Comparison of ENCODE assay signal across 22 mouse cellular contexts in genomic region chr2:119177384-119177939, GRCm38 (mm10). TPM values are rescaled to one million over a fixed set of nuclear protein-coding genes. Genes with fewer than 3 reads are reported as not detected.
"Had no signal": no experiment of that assay in that cellular context is flagged by ENCODE, and none has a peak within 500 bp of the region (broad histone marks: within the 10 kb centered on the region; RNA-seq: fewer than 3 reads in every experiment).

No protein-coding gene starts in this region.

- DNase-seq: gastrocnemius, adult 2 months; gastrocnemius, postnatal 10 days; gastrocnemius, postnatal 25 days; heart, adult 18-20 months; heart, postnatal 10 days; heart, postnatal 4 days; kidney, postnatal 10 days; layer of hippocampus, adult 9-11 months; layer of hippocampus, postnatal 36 days; left cerebral cortex, postnatal 4 days had no signal

- H3K4me3 ChIP-seq: gastrocnemius, adult 2 months; heart, embryonic 10.5 days; heart, embryonic 12.5 days; hindbrain, embryonic 10.5 days; hindbrain, embryonic 12.5 days; limb, embryonic 13.5 days; limb, embryonic 15.5 days; liver, embryonic 12.5 days had no signal

- H3K9me3 ChIP-seq: heart, embryonic 10.5 days; heart, embryonic 12.5 days; hindbrain, embryonic 10.5 days; hindbrain, embryonic 12.5 days; limb, embryonic 13.5 days; limb, embryonic 15.5 days; liver, embryonic 12.5 days had no signal

- H3K9ac ChIP-seq: heart, embryonic 12.5 days; hindbrain, embryonic 12.5 days; hindbrain, embryonic 14.5 days; limb, embryonic 13.5 days; limb, embryonic 15.5 days; liver, embryonic 12.5 days had no signal

- H3K27me3 ChIP-seq: hindbrain, embryonic 12.5 days; limb, embryonic 13.5 days; limb, embryonic 15.5 days; liver, embryonic 12.5 days had no signal

- ATAC-seq: hindbrain, embryonic 16.5 days; inflammation-experienced regulatory T-cells, adult 6 months; intestine, embryonic 16.5 days; liver, embryonic 12.5 days had no signal

- H3K4me2 ChIP-seq: heart, embryonic 12.5 days; hindbrain, embryonic 12.5 days; hindbrain, embryonic 14.5 days; limb, embryonic 13.5 days; limb, embryonic 15.5 days; liver, embryonic 12.5 days had no signal

- H3K27ac ChIP-seq: gastrocnemius, adult 2 months; heart, embryonic 10.5 days; hindbrain, embryonic 10.5 days; hindbrain, embryonic 12.5 days; hindbrain, embryonic 14.5 days; limb, embryonic 13.5 days; limb, embryonic 15.5 days; liver, embryonic 12.5 days had no signal

RNA-seq across cellular contexts. Expression of gene Gm14137, which starts 3.2 kb away (rescaled TPM):
- polyA plus RNA-seq: liver, adult 2 months had no signal
